Mouse (Mus musculus) heart, embryonic 11.5 days (tissue): ENCODE measurements around the gene Gm17093. TPM values are rescaled to one million over a fixed set of nuclear protein-coding genes. Genes with fewer than 3 reads are reported as not detected.
"Not testable (repeated sequence)": the region's sequence is repeated elsewhere in the genome, so short reads cannot be mapped to it uniquely, and the experiment has no call there.

Source experiments
- ATAC-seq: fragments of 200-750 bp; cut with Nextera tagmentation; replicated peaks from 2 replicates; pipeline ENCODE4 v1.8.0; 2017; ENCODE audit warnings: moderate library complexity; ENCODE audit not compliant: insufficient number of reproducible peaks, low FRiP score, low TSS enrichment
- H3K27ac ChIP-seq: fragments of 300-500 bp; sonication (generic); 2 replicates; pipeline ENCODE4 v1.5.1; 2014; ENCODE audit warnings: mild to moderate bottlenecking, low read depth, low read length
- H3K27me3 ChIP-seq: fragments of 300-500 bp; sonication (generic); 2 replicates; pipeline ENCODE4 v1.6.1; 2014; ENCODE audit warnings: mild to moderate bottlenecking, low read length, mixed read lengths; ENCODE audit not compliant: control insufficient read depth, insufficient read depth
- H3K36me3 ChIP-seq: fragments of 300-500 bp; sonication (generic); 2 replicates; pipeline ENCODE4 v1.6.1; 2014; ENCODE audit warnings: mild to moderate bottlenecking, low read length, moderate library complexity, mixed read lengths; ENCODE audit not compliant: control insufficient read depth, insufficient read depth
- H3K4me1 ChIP-seq: fragments of 300-500 bp; sonication (generic); 2 replicates; pipeline ENCODE4 v1.6.1; 2014; ENCODE audit warnings: low read length; ENCODE audit not compliant: control insufficient read depth, insufficient read depth
- H3K4me2 ChIP-seq: fragments of 300-500 bp; sonication (generic); 2 replicates; pipeline ENCODE4 v1.6.1; 2014; ENCODE audit warnings: mild to moderate bottlenecking, moderate library complexity
- H3K4me3 ChIP-seq: fragments of 300-500 bp; sonication (generic); 2 replicates; pipeline ENCODE4 v1.5.1; 2014; ENCODE audit warnings: low read depth, low read length
- H3K9ac ChIP-seq: fragments of 300-500 bp; sonication (generic); 2 replicates; pipeline ENCODE4 v1.6.1; 2014; ENCODE audit warnings: mild to moderate bottlenecking, low read depth, low read length, moderate library complexity
- H3K9me3 ChIP-seq: fragments of 300-500 bp; sonication (generic); replicated peaks from 2 replicates; pipeline ENCODE4 v1.6.1; 2016; ENCODE audit warnings: low read length; ENCODE audit not compliant: control insufficient read depth
- WGBS: fragments of 180-500 bp; shearing (Covaris S2); extraction: QIAGEN DNeasy Blood & Tissue Kit; methylation state at CpG from one replicate; pipeline ENCODE4 v1.1.7; 2014; ENCODE audit not compliant: insufficient replicate concordance; 5-methylcytosine and 5-hydroxymethylcytosine counted together
- polyA plus RNA-seq: library from polyadenylated mRNA; unstranded; fragments of >200 nt; fragmentation: Nextera tagmentation; extraction: Ambion mirVana; gene quantifications from 2 replicates; pipeline ENCODE4 v1.2.1, GENCODE M21; 2014

The Gm17093 gene
- polyA plus RNA-seq = not detected in 2 replicates

DNA sequence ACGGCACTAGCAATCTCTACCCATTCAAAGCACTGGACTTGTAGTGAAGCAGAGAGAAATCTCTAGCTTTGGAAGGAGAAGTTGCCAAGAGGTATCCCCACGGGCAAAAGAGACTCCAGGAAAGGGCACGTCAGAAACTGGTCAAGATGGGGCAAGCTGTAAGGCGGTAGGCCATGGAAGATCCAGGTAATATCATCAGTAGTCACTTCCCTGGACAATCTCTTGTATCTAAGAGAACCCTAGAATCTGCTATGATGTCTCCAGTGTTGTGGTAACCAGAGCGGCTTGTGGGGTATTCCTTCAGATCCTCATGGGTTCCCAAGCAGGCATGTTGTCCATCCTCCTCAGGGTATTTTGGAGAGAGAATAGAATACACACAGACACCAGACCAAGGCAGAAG lies at the start of gene Gm17093:
TSS of gene Gm17093 (plus strand) at position 301 of the 400 bp plus-strand sequence.
- H3K9me3 ChIP-seq, ATAC-seq, H3K27me3 ChIP-seq, H3K9ac ChIP-seq, H3K4me3 ChIP-seq, H3K27ac ChIP-seq, H3K4me2 ChIP-seq, H3K36me3 ChIP-seq, H3K4me1 ChIP-seq: not testable (repeated sequence)
- 78% methylated on average over 5 of the region's 5 CpGs for WGBS

DNA sequence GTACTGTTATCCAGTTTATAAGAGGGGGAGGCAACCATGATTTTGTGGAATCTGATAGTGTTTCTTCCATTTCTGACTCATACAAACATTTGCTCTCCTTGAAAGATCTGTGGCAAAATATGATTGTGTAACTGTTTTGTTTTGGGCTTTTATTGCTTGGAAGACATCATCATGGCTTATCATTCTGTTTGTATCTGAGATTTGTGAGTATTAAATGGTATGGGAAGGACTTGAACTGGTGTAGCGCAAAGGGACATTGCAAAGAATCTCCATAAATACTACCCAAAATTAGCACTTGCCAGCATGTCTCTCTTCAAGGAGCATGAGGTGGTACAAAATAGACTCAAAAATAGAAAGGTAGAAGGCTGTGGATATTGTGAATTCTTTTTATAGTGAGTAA lies 25.9 kb upstream of the Gm17093 start, which contains the start of gene BC061237:
TSS of gene BC061237 (plus strand) at position 301 of the 400 bp plus-strand sequence.
- WGBS = no CpG with 5 or more reads among the region's 1 CpGs
- H3K27me3 ChIP-seq, ATAC-seq: not testable (repeated sequence)

DNA sequence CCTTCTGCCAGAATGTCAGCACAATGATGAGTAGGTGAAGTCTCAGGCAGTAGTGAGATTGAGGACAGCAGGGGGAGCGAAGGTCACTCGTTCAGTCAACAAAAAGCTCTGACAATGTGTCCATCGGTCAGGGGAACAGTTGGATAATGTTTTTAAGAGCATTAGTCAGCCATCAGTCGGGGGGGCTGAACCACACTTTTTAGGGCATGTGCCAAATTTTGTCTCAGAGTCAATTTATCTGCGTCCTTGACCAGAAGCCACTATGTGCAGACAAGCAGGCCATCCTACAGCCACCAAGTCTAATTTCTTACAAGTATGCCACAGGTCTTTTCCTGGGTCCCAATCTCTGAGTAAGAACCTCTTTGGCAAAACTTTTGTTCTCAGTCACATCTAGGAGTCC lies 29.9 kb downstream of the Gm17093 start:
- not testable (repeated sequence) for H3K36me3 ChIP-seq, H3K4me3 ChIP-seq, H3K27me3 ChIP-seq, H3K27ac ChIP-seq, H3K4me2 ChIP-seq, H3K9ac ChIP-seq, H3K4me1 ChIP-seq, H3K9me3 ChIP-seq, ATAC-seq
- 73% methylated on average over 3 of the region's 5 CpGs for WGBS

More for the DNA sequence above, 25.9 kb upstream of the Gm17093 start, which contains the start of gene BC061237:
- not testable (repeated sequence) for H3K9ac ChIP-seq, H3K36me3 ChIP-seq, H3K4me3 ChIP-seq, H3K4me1 ChIP-seq, H3K27ac ChIP-seq, H3K4me2 ChIP-seq, H3K9me3 ChIP-seq

Other genes with a start within 250 kb of the Gm17093 start
- not detected in 2 replicates for gene Gm8220, start 232.7 kb upstream of the Gm17093 start, polyA plus RNA-seq
- not detected in 2 replicates for gene Gm5930, start 179.7 kb upstream of the Gm17093 start, polyA plus RNA-seq
- not detected in 2 replicates for gene Gm8229, start 152.9 kb upstream of the Gm17093 start, polyA plus RNA-seq
- not detected in 2 replicates for gene Gm3371, start 107.6 kb upstream of the Gm17093 start, polyA plus RNA-seq
- gene Gm8232, start 84.6 kb upstream of the Gm17093 start, polyA plus RNA-seq = not detected in 2 replicates
- gene BC061237, start 25.8 kb upstream of the Gm17093 start, polyA plus RNA-seq = not detected in 2 replicates
- not detected in 2 replicates for gene Gm8247, start 64.9 kb downstream of the Gm17093 start, polyA plus RNA-seq
- gene Gm5624, start 109.7 kb downstream of the Gm17093 start, polyA plus RNA-seq = not detected in 2 replicates
- not detected in 2 replicates for gene Gm8257, start 188.2 kb downstream of the Gm17093 start, polyA plus RNA-seq
- not detected in 2 replicates for gene Gm8267, start 232.1 kb downstream of the Gm17093 start, polyA plus RNA-seq